Mouse (Mus musculus) ES-Bruce4 (cell line): ENCODE measurements around the gene Sult4a1. TPM values are rescaled to one million over a fixed set of nuclear protein-coding genes. Genes with fewer than 3 reads are reported as not detected.
A peak's percentile ranks its signal among the peaks of the same experiment; 100 is the strongest.
"Not testable (repeated sequence)": the region's sequence is repeated elsewhere in the genome, so short reads cannot be mapped to it uniquely, and the experiment has no call there.

ENCODE experiments used
- H3K27ac ChIP-seq: 2 replicates; pipeline ENCODE4 v1.5.1; 2012; ENCODE audit warnings: low read length, inconsistent platforms; ENCODE audit not compliant: insufficient read depth
- H3K27me3 ChIP-seq: 2 replicates; pipeline ENCODE4 v1.6.1; 2012; ENCODE audit warnings: mild to moderate bottlenecking, low read length, inconsistent platforms; ENCODE audit not compliant: control insufficient read depth, poor library complexity, insufficient read depth, severe bottlenecking
- H3K36me3 ChIP-seq: 2 replicates; pipeline ENCODE4 v1.6.1; 2012; ENCODE audit warnings: inconsistent platforms, mild to moderate bottlenecking, low read length, moderate library complexity; ENCODE audit not compliant: control insufficient read depth, poor library complexity, insufficient read depth, severe bottlenecking
- H3K4me1 ChIP-seq: one replicate; pipeline ENCODE4 v1.8.1; 2011; ENCODE audit warnings: low read length; ENCODE audit not compliant: control insufficient read depth, insufficient read depth
- H3K4me3 ChIP-seq: 2 replicates; pipeline ENCODE4 v1.5.1; 2011; ENCODE audit warnings: low read depth, mild to moderate bottlenecking, low read length
- H3K9ac ChIP-seq: 2 replicates; pipeline ENCODE4 v1.6.1; 2012; ENCODE audit warnings: low read depth, mild to moderate bottlenecking, inconsistent platforms; ENCODE audit not compliant: poor library complexity, severe bottlenecking
- H3K9me3 ChIP-seq: replicated peaks from 2 replicates; pipeline ENCODE4 v1.6.1; 2012; ENCODE audit warnings: mild to moderate bottlenecking, low read length, inconsistent platforms; ENCODE audit not compliant: control insufficient read depth, poor library complexity, insufficient read depth, severe bottlenecking
- CTCF ChIP-seq: IDR thresholded peaks from one replicate; pipeline ENCODE4 v1.8.1; 2011; ENCODE audit warnings: low read depth, low read length
- EP300 ChIP-seq: IDR thresholded peaks from 2 replicates; pipeline ENCODE4 v1.6.1; 2011; ENCODE audit warnings: low read depth, low read length; ENCODE audit not compliant: insufficient read depth
- POLR2A ChIP-seq: IDR thresholded peaks from one replicate; pipeline ENCODE4 v1.8.1; 2011; ENCODE audit warnings: low read length; ENCODE audit not compliant: insufficient read depth
- polyA plus RNA-seq: library from polyadenylated mRNA; stranded (reverse); fragments of >200 nt; gene quantifications from 2 replicates; pipeline ENCODE4 v1.2.4, GENCODE M21; 2011; ENCODE audit warnings: low read depth; ENCODE audit not compliant: missing spikeins, insufficient read depth, insufficient read length

Sult4a1 gene
- polyA plus RNA-seq, 1 experiment: 16.2 TPM

DNA sequence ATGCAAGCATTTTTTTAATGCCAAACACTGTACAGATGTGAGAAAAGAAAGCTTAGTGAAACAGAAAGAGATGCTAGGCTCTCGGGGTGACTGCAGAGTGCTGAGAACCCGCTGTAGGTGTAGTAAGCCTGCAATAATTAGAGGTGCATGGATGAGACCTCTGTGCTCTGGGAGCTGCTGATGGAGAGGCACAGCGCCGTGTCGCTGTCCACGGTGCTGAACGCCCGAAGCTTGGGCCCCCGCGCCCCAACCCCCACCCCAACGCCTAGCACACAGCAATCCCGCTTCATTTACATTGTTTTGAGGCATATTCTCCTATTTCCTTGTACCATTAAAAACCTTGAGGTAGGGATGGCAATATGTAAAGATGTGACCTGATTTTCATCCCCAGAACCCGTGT lies 3.3 kb upstream of the Sult4a1 start:
- H3K9me3 ChIP-seq: no peaks in the 10 kb centered on the region
- no peak overlapping the region for H3K27ac ChIP-seq
- no peaks in the 10 kb centered on the region for H3K27me3 ChIP-seq
- no peak overlapping the region for H3K4me3 ChIP-seq
- H3K4me1 ChIP-seq: no peaks in the 10 kb centered on the region
- H3K36me3 ChIP-seq: no peaks in the 10 kb centered on the region
- H3K9ac ChIP-seq: no peak overlapping the region
- TF ChIP-seq EP300 (no peak), POLR2A (no peak), CTCF (no peak)

DNA sequence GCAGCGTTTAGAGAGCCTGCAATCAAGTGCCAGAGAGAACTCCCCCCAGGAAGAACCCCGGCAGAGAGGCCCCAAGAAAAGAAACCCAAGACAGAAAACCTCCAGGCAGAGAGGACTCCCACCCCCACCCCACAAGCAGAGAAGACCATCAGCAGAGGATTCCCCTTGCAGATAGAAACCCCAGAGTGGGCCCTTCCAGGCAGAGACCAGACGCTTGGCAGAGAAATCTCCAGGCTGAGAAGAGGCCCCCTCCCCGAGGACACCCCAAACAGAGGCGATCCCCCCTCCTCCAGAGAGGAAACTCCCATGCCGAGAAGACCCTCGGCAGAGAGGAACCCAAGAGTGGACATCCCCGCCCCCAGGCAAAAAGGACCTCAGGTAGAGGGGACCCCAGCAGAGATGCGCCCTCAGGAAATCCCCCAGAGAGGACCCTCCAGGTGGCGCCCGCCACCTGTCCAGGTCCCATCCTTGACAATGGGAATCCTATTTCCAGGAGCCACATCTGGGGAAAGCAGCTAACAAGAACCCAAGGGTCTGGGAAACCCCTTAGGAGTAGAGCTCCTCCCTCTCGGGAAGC lies 458 bp upstream of the Sult4a1 start:
- H3K4me3 ChIP-seq: peak overlapping the region; percentile 91
- no peaks in the 10 kb centered on the region for H3K36me3 ChIP-seq
- H3K9ac ChIP-seq: peak overlapping the region; percentile 31
- TF ChIP-seq EP300 (no peak), CTCF (peak; percentile 26), POLR2A (no peak)
- H3K4me1 ChIP-seq: no peaks in the 10 kb centered on the region
- no peaks in the 10 kb centered on the region for H3K27me3 ChIP-seq
- no peak overlapping the region for H3K27ac ChIP-seq
- H3K9me3 ChIP-seq: no peaks in the 10 kb centered on the region

DNA sequence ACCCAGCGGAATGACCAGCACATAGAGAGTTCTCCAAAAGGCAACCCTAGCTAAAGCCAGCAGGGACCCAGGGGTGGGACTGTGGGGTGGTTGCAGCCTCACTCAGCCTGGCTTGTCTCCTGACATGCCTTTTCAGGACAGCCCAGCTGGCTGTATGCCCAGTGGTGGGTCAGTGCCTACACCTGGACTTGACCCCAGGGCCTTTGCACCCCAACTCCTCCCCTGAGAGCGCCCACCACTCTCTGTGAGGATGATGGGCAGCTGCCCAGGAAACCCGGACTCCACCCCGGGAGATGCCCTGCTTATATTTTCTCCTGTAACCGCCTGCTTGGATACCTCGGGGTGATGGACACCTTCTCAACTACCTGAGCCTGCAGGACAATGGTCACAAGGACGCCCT lies 928 bp downstream of the Sult4a1 start:
- Histone ChIP-seq H3K4me3 (peak overlapping the region; percentile 91), H3K27me3 (no peaks in the 10 kb centered on the region), H3K27ac (no peak overlapping the region), H3K9me3 (no peaks in the 10 kb centered on the region), H3K36me3 (no peaks in the 10 kb centered on the region), H3K4me1 (no peaks in the 10 kb centered on the region), H3K9ac (peak overlapping the region; percentile 31)
- no peak for TF ChIP-seq EP300
- TF ChIP-seq CTCF: no peak
- no peak for TF ChIP-seq POLR2A

DNA sequence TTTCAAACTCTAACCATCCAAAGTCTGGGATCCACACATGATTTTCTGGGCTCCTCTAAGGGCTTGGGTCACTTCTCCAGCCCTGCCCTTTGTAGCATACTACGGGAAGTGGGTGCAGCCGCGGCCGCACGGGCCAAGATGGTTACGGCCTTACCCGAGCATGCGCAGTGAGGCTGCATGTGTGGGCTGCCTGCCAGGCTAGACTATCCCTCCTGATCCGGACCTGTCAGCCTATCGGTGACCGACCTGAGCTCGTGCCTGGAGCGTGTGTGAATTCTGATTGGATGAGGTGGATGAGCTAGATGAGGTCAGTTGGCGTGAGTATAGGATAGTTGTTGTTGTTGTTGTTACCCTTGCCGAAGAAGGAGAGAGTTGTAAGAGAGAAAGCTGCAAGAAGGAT lies 8.0 kb downstream of the Sult4a1 start:
- H3K4me3 ChIP-seq: peak overlapping the region; percentile 47
- H3K27me3 ChIP-seq, H3K4me1 ChIP-seq, H3K27ac ChIP-seq, H3K36me3 ChIP-seq, H3K9ac ChIP-seq, H3K9me3 ChIP-seq: not testable (repeated sequence)
- TF ChIP-seq EP300: peak; percentile 61; the same call in 1 of the 2 replicates

DNA sequence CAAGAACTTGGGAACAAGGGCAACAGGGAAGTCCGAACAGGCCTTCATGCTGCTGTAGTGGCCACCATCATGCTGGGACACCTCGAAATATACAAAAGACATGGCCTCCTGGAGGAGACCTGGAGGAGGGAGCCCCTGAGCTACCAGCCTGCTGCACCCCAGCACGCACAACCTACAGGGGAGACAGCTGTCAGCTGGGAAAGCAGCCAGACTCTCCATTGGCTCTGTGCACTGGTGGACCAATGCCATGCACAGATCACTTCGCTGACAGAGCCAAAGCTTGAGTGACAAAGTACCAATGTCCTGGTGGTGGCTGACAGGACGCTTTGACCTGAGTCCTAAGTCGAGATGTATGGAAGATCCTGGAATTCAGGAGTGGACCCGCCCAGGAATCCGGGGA lies 9.5 kb downstream of the Sult4a1 start:
- Histone ChIP-seq H3K9me3 (no peaks in the 10 kb centered on the region), H3K27ac (no peak overlapping the region), H3K4me3 (no peak overlapping the region), H3K27me3 (no peaks in the 10 kb centered on the region), H3K4me1 (no peaks in the 10 kb centered on the region), H3K9ac (no peak overlapping the region), H3K36me3 (no peaks in the 10 kb centered on the region)
- no peak for TF ChIP-seq CTCF
- no peak for TF ChIP-seq EP300
- TF ChIP-seq POLR2A: no peak

DNA sequence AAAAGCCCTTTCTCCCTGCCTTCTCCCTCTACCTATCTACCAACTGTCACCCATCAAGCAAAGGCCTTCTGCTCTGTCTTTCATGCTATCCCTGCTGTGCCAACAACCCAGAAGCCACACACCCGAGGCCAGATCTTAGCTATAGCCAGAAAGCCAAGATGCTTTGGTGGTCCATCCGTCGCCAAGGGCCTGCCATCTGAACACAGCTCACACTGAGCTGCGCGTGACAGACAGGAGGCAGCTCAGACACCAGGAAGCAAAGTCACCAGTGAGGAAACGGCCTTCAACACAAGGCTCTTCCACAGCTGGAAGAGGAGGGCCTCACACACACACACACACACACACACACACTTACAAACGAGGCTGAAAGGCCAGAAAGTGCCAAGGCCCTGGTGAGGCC lies 10.6 kb downstream of the Sult4a1 start:
- no peak overlapping the region for H3K4me3 ChIP-seq
- TF ChIP-seq POLR2A (no peak), CTCF (no peak), EP300 (no peak)
- no peaks in the 10 kb centered on the region for H3K27me3 ChIP-seq
- H3K36me3 ChIP-seq: no peaks in the 10 kb centered on the region
- no peak overlapping the region for H3K27ac ChIP-seq
- H3K9me3 ChIP-seq: no peaks in the 10 kb centered on the region
- H3K9ac ChIP-seq: no peak overlapping the region
- H3K4me1 ChIP-seq: no peaks in the 10 kb centered on the region
